In the genomic region with DNA sequence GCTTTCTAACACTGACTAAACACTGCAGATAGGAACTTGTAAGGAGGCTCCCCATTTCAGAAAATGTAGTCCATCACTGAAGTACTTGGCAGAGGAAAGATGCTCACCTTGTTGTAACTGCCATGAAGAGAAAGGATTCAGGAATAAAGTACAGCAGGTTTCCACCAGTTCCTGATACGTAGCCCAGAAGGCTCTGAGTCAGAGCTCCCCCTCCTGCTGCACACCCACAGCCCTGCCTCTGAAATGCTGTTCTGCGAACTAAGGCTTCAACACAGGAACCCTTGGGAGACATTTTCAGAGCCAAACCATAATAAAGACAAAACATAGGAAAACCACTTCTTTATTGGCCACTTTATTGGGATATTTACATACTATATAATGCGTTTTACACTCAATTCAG, we compare ENCODE assay signal across 18 mouse cellular contexts.
DNase-seq lines count a peak whose midpoint lies in the region; ATAC-seq lines count a peak whose summit lies in the region.
"Had no signal": no experiment of that assay in that cellular context is flagged by ENCODE, and none has a peak within 500 bp of the region (broad histone marks: within the 10 kb centered on the region; RNA-seq: fewer than 3 reads in every experiment).

No protein-coding gene starts in this region.

- no peak for DNase-seq in frontal cortex, postnatal 25 days (ENCODE audit: low spot score in 2 of 2)
- peak; percentile 29 for DNase-seq in layer of hippocampus, adult 9-11 months
- DNase-seq in layer of hippocampus, adult 9-10 months (ENCODE audit: low spot score), result no peak
- DNase-seq in right cerebral cortex, adult 18-20 months, result peak; percentile 56
- no peak for DNase-seq in right cerebral cortex, postnatal 4 days
- no peak for DNase-seq in cerebellum, adult 9-11 months
- DNase-seq: adrenal gland, adult 8-10 months; cerebellum, adult 8-10 months; heart, postnatal 14 days; kidney, adult 18-20 months; kidney, postnatal 25 days; liver, embryonic 13.5 days; lung, adult 18-20 months; lung, postnatal 4 days had no signal

- ATAC-seq in frontal cortex, adult (ENCODE audit: low TSS enrichment), result peak; percentile 99
- ATAC-seq: forebrain, embryonic 13.5 days; hindbrain, embryonic 16.5 days; lung, postnatal 0 days had no signal

Comparison
In these comparisons a context has a peak if more than half of its experiments do, and no peak if none do; other contexts are left out.
1. DNase-seq: peak in layer of hippocampus, adult 9-11 months (single experiment) and right cerebral cortex, adult 18-20 months (single experiment); none in frontal cortex, postnatal 25 days (0 of 2), layer of hippocampus, adult 9-10 months (single experiment), right cerebral cortex, postnatal 4 days (single experiment) and cerebellum, adult 9-11 months (single experiment).